Mouse (Mus musculus) kidney, embryonic 16.5 days (tissue): ENCODE data around the gene Zbtb8os. TPM values are rescaled to one million over a fixed set of nuclear protein-coding genes. Genes with fewer than 3 reads are reported as not detected.

Source experiments
- ATAC-seq: fragments of 200-750 bp; cut with Nextera tagmentation; 2 replicates; pipeline ENCODE4 v1.8.0; 2017; ENCODE audit warnings: moderate TSS enrichment; ENCODE audit not compliant: low FRiP score, low TSS enrichment
- H3K27ac ChIP-seq: fragments of 300-500 bp; sonication (generic); 2 replicates; pipeline ENCODE4 v1.5.1; 2014; ENCODE audit warnings: low read length
- H3K27me3 ChIP-seq: fragments of 300-500 bp; sonication (generic); 2 replicates; pipeline ENCODE4 v1.6.1; 2014; ENCODE audit warnings: low read length, control low read depth, mixed read lengths; ENCODE audit not compliant: insufficient read depth
- H3K36me3 ChIP-seq: fragments of 300-500 bp; sonication (generic); 2 replicates; pipeline ENCODE4 v1.6.1; 2014; ENCODE audit warnings: low read length, control low read depth, mixed read lengths; ENCODE audit not compliant: insufficient read depth
- H3K4me1 ChIP-seq: fragments of 300-500 bp; sonication (generic); 2 replicates; pipeline ENCODE4 v1.6.1; 2014; ENCODE audit warnings: low read length, control low read depth, mixed read lengths; ENCODE audit not compliant: insufficient read depth
- H3K4me2 ChIP-seq: fragments of 300-500 bp; sonication (generic); replicated peaks from 2 replicates; pipeline ENCODE4 v1.6.1; 2014; ENCODE audit warnings: low read depth, low read length
- H3K4me3 ChIP-seq: fragments of 300-500 bp; sonication (generic); 2 replicates; pipeline ENCODE4 v1.5.1; 2014; ENCODE audit warnings: mild to moderate bottlenecking, low read length
- H3K9ac ChIP-seq: fragments of 300-500 bp; sonication (generic); replicated peaks from 2 replicates; pipeline ENCODE4 v1.6.1; 2014; ENCODE audit warnings: low read length
- H3K9me3 ChIP-seq: fragments of 300-500 bp; sonication (generic); 2 replicates; pipeline ENCODE4 v1.6.1; 2016; ENCODE audit warnings: low read length, control low read depth
- WGBS: fragments of 180-500 bp; shearing (Covaris S2); extraction: QIAGEN DNeasy Blood & Tissue Kit; methylation state at CpG from one replicate; pipeline ENCODE4 v1.1.7; 2014; 5-methylcytosine and 5-hydroxymethylcytosine counted together
- polyA plus RNA-seq: library from polyadenylated mRNA; unstranded; fragments of >200 nt; fragmentation: Nextera tagmentation; extraction: Ambion mirVana; gene quantifications from 2 replicates; pipeline ENCODE4 v1.2.1, GENCODE M21; 2015

Gene Zbtb8os
- polyA plus RNA-seq, 1 experiment from 2014 or later, result 45.1 TPM

DNA sequence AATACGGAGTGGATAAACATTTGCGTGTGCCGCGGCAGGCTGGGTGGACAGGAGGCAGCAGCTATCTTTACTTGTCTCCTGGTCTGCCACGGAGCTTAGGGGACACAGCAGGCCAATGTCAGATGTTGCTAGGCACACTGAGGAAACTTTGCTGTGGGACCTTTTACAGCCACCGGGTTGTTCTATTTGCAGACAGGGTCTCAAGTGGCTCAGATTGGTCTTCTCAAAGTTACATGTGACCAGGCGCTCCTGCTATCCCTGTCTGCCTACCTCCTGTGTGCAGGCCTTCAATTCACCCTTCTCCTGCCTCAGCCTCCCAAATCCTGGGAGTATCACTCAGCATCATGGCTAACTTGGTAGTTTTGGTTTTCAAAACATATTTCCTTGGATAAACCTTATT lies 39.4 kb upstream of the Zbtb8os start:
- 0 out of 2 replicates have a peak, but pooled peaks cover 2% of the 10 kb centered on the region for H3K9me3 ChIP-seq
- H3K4me1 ChIP-seq, result no peaks in the 10 kb centered on the region
- H3K9ac ChIP-seq, result no peak overlapping the region
- ATAC-seq, result no peak
- WGBS, result 86% methylated on average over 7 of the region's 7 CpGs
- H3K4me3 ChIP-seq, result no peak overlapping the region
- H3K27ac ChIP-seq, result no peak overlapping the region
- no peak overlapping the region for H3K4me2 ChIP-seq
- no peaks in the 10 kb centered on the region for H3K36me3 ChIP-seq
- no peaks in the 10 kb centered on the region for H3K27me3 ChIP-seq

DNA sequence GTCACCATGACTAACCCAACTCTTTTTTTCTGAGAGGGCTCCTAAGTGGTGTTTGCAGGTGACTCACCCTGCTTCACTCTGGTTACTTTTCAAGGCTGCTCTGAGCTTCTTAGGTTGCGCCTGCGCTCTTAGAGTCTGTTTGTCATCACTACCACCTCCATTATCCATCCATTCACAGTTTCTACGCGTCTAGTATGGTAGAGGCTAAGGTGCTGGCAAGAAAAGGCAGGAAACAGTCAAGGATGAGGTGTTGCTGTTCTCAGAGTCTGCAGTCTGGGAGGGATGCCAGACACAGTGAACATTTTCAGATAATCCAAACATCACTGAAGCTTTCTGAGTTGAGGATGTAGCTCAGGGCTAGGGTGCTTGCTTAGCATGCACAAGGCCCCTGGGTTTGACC lies 37.8 kb upstream of the Zbtb8os start:
- no peak overlapping the region; the same call in 1 of the 2 replicates for H3K9ac ChIP-seq
- no peak overlapping the region for H3K4me2 ChIP-seq
- no peaks in the 10 kb centered on the region for H3K36me3 ChIP-seq
- 91% methylated on average over 4 of the region's 4 CpGs for WGBS
- H3K9me3 ChIP-seq, result 0 out of 2 replicates have a peak, but pooled peaks cover 5% of the 10 kb centered on the region
- ATAC-seq, result no peak
- no peaks in the 10 kb centered on the region for H3K27me3 ChIP-seq
- H3K4me3 ChIP-seq, result no peak overlapping the region
- H3K4me1 ChIP-seq, result no peaks in the 10 kb centered on the region
- no peak overlapping the region for H3K27ac ChIP-seq

DNA sequence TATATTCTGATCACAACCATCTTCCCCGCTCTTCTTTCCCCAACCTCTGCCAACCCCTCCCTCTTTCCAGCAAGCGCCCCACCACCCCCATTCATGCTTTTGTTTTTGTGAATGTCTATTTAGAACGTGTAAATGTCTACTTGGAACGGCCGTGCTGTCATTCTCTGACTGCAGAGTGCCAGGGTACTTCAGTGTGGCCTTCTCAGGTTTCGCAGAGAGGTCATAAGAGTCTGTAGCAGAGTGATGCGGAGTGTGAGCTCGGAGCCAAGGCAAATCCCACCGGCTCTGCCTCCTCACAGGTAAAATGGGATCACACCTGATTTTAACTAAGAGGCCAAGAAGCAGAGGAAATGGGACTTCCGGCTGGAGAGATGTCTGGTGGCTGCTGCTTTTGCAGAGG lies 36.4 kb upstream of the Zbtb8os start:
- no peak overlapping the region for H3K4me2 ChIP-seq
- H3K36me3 ChIP-seq, result no peaks in the 10 kb centered on the region
- no peak overlapping the region for H3K9ac ChIP-seq
- H3K27me3 ChIP-seq, result no peaks in the 10 kb centered on the region
- ATAC-seq, result no peak
- H3K9me3 ChIP-seq, result 0 out of 2 replicates have a peak, but pooled peaks cover 5% of the 10 kb centered on the region
- H3K4me1 ChIP-seq, result no peaks in the 10 kb centered on the region
- WGBS, result 31% methylated on average over 10 of the region's 10 CpGs
- no peak overlapping the region for H3K4me3 ChIP-seq
- no peak overlapping the region for H3K27ac ChIP-seq

DNA sequence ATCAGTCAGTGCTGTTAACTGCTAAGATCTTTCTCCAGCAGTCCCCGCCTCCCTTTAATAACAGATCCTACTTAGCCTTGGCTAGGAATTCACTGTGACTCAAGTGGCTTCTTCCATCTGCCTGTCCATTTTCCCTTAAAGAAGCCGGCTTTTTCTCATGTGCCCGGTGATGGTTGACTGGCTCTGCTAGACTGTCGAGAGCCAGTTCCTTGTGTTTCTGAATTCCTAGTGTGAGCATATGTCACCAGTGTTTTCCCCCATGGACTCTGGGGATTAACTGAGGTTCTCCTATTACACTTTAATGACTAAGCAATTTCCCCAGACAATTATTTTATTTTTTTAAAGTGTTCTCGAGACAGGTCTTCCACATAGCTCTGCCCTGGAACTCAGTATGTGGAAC lies 32.1 kb upstream of the Zbtb8os start:
- Histone ChIP-seq H3K4me1 (no peaks in the 10 kb centered on the region), H3K27me3 (no peaks in the 10 kb centered on the region), H3K36me3 (peaks cover 20% of the 10 kb centered on the region), H3K27ac (peak overlapping the region; percentile 15; the same call in 1 of the 2 replicates), H3K9ac (no peak overlapping the region), H3K4me2 (no peak overlapping the region), H3K4me3 (no peak overlapping the region), H3K9me3 (0 out of 2 replicates have a peak, but pooled peaks cover 5% of the 10 kb centered on the region)
- 41% methylated on average over 5 of the region's 5 CpGs for WGBS
- ATAC-seq, result peak; percentile 46; the same call in 1 of the 2 replicates

DNA sequence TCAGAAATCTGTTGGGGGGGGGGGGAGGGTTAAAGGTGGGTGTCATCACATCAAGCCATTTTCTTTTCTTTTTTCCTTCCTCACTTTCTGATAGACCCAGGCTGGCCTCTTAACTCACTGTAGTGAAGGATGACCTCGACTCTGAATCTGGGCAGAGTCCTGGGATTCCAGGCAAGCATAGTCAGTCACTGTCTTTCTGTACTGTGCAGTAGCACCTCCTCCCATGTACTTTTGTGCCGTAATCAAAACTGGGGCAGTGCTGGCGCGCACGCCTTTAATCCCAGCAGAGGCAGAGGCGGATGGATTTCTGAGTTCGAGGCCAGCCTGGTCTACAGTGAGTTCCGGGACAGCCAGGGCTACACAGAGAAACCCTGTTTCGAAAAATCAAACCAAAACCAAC lies 31.7 kb upstream of the Zbtb8os start:
- ATAC-seq, result peak; percentile 59
- no peak overlapping the region for H3K9ac ChIP-seq

DNA sequence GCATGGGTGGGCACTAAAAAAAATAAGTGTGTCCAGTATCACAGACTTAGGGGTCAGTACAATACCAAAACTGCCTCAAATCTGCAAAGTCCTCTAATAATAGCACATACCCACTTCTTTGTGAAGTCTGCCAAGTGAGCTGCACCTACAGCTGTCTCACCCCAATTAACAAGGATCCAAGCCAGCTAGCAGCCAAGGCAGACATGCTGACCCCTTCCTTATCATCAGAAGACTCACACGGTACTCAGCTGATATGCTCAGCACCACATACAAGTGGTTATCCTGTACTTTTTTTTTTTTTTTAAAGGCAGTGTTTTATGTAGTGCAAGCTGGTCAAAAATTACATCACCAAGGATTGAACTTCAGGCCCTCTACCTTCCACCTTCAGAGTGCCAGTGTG lies 31.2 kb upstream of the Zbtb8os start:
- Histone ChIP-seq H3K4me1 (no peaks in the 10 kb centered on the region), H3K27ac (no peak overlapping the region)
- no peak for ATAC-seq

More for the DNA sequence above, 31.7 kb upstream of the Zbtb8os start:
- Histone ChIP-seq H3K4me2 (no peak overlapping the region), H3K9me3 (0 out of 2 replicates have a peak, but pooled peaks cover 5% of the 10 kb centered on the region), H3K27ac (no peak overlapping the region), H3K4me1 (no peaks in the 10 kb centered on the region), H3K36me3 (peaks cover 24% of the 10 kb centered on the region), H3K4me3 (no peak overlapping the region), H3K27me3 (no peaks in the 10 kb centered on the region)
- WGBS, result 84% methylated on average over 9 of the region's 9 CpGs

DNA sequence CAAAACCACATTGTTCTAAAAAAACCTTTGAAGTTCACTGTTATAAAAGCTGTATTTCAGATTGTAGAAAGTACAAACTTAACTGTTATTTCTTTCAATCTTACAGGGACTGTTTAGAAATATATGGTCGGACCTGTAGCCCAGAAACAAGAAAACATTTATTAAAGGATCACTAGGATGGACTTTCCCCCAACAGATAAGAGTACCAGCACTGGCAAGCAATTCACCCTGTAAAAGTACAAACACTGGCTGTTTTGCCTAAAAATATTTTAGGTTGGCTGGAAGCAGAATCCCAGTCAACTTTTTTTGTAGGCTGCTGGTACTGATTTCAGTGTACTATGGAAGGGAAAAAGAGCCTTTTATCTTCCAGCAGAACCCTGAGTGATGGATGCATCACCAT lies 27.6 kb upstream of the Zbtb8os start:
- Histone ChIP-seq H3K27me3 (no peaks in the 10 kb centered on the region), H3K4me3 (no peak overlapping the region), H3K27ac (no peak overlapping the region), H3K4me1 (no peaks in the 10 kb centered on the region), H3K36me3 (peaks cover 58% of the 10 kb centered on the region), H3K9ac (no peak overlapping the region), H3K9me3 (no peaks in the 10 kb centered on the region), H3K4me2 (no peak overlapping the region)
- 89% methylated on average over 1 of the region's 1 CpGs for WGBS
- ATAC-seq, result no peak

More for the DNA sequence above, 31.2 kb upstream of the Zbtb8os start:
- H3K36me3 ChIP-seq, result peaks cover 29% of the 10 kb centered on the region
- no peak overlapping the region for H3K9ac ChIP-seq
- 76% methylated on average over 1 of the region's 1 CpGs for WGBS
- H3K4me2 ChIP-seq, result no peak overlapping the region
- no peak overlapping the region for H3K4me3 ChIP-seq
- 0 out of 2 replicates have a peak, but pooled peaks cover 5% of the 10 kb centered on the region for H3K9me3 ChIP-seq
- no peaks in the 10 kb centered on the region for H3K27me3 ChIP-seq

DNA sequence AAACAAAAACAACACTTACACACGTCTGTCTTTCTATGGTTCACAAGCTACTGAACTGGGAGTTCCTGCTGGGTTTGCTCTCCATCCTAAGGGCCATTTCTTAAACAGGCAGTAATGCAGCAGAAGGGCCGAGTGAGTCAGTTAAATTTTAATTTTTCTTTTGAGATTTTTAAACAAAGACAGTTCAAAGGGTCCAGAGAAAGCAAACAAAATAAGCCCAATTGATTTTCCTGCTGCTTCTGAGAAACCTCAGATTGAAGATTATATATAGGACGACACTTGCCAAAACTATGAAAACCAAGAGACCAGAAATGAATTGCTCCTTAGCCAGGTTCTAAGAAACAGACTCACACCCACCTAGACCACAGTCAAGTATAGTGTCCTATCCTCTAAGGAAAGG lies 21.6 kb upstream of the Zbtb8os start:
- peaks cover 87% of the 10 kb centered on the region for H3K36me3 ChIP-seq
- no peaks in the 10 kb centered on the region for H3K4me1 ChIP-seq
- no peaks in the 10 kb centered on the region for H3K27me3 ChIP-seq
- H3K4me3 ChIP-seq, result no peak overlapping the region
- 80% methylated on average over 3 of the region's 3 CpGs for WGBS
- H3K4me2 ChIP-seq, result no peak overlapping the region
- H3K9ac ChIP-seq, result no peak overlapping the region
- H3K9me3 ChIP-seq, result no peaks in the 10 kb centered on the region
- no peak overlapping the region for H3K27ac ChIP-seq
- no peak for ATAC-seq

DNA sequence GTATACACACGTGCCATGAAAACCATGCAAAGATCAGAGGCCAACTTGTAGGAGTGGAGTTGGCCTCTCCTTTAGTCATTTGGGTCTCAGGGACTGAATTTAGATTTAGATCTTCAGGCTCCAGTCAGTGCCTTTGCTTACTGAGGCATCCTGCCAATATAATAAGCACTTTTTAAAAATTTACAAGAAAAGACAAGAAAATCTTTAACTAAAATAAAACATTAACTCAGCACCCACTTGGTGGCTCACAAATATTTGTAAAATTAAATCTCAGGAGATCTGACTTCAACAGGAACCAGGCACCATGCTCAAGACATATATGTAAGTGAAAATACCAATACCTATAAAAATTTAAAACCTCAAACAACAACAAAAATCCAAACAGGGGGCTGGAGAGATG lies 14.6 kb upstream of the Zbtb8os start:
- ATAC-seq, result no peak
- no peak overlapping the region for H3K9ac ChIP-seq
- no peak overlapping the region for H3K4me3 ChIP-seq
- peaks cover 60% of the 10 kb centered on the region for H3K36me3 ChIP-seq
- H3K27me3 ChIP-seq, result no peaks in the 10 kb centered on the region
- no peaks in the 10 kb centered on the region for H3K9me3 ChIP-seq
- no peaks in the 10 kb centered on the region for H3K4me1 ChIP-seq
- no peak overlapping the region for H3K4me2 ChIP-seq
- no peak overlapping the region for H3K27ac ChIP-seq
- 66% methylated on average over 1 of the region's 1 CpGs for WGBS

DNA sequence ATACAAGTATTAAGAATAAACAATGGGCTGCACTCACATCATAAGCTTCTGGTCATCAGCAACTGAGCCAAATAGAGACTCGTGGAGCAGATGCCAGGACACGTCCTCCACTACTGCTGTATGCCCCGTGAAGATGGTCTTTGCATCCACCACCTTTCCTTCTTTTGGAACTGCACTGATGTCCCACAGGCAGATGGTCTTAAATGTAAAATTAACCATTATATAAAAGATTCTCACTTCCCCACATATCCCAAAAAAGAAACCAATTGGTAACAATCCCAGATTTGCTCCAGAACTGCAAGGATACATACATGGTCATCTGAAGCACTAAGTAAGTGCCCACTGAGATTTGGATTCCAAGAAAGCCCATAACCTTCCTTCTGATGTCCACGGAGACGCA lies 13.5 kb upstream of the Zbtb8os start:
- no peaks in the 10 kb centered on the region for H3K27me3 ChIP-seq
- 92% methylated on average over 5 of the region's 5 CpGs for WGBS
- peaks cover 58% of the 10 kb centered on the region for H3K36me3 ChIP-seq
- H3K9ac ChIP-seq, result no peak overlapping the region
- ATAC-seq, result no peak
- no peak overlapping the region for H3K4me2 ChIP-seq
- H3K9me3 ChIP-seq, result no peaks in the 10 kb centered on the region
- no peak overlapping the region for H3K4me3 ChIP-seq
- H3K4me1 ChIP-seq, result no peaks in the 10 kb centered on the region
- no peak overlapping the region for H3K27ac ChIP-seq
